Mouse (Mus musculus) mouse trophoblast stem cell (cell line): ENCODE results near the gene Dppa4.

Source experiments
- in situ Hi-C, 2 experiments: fragments of 300-500 bp; cut with MseI, MboI; formaldehyde crosslinking; loops; 2 replicates in 1 of 2; 3 replicates in 1 of 2; pipeline ENCODE4 v1.15.1; 2025

Gene Dppa4

DNA sequence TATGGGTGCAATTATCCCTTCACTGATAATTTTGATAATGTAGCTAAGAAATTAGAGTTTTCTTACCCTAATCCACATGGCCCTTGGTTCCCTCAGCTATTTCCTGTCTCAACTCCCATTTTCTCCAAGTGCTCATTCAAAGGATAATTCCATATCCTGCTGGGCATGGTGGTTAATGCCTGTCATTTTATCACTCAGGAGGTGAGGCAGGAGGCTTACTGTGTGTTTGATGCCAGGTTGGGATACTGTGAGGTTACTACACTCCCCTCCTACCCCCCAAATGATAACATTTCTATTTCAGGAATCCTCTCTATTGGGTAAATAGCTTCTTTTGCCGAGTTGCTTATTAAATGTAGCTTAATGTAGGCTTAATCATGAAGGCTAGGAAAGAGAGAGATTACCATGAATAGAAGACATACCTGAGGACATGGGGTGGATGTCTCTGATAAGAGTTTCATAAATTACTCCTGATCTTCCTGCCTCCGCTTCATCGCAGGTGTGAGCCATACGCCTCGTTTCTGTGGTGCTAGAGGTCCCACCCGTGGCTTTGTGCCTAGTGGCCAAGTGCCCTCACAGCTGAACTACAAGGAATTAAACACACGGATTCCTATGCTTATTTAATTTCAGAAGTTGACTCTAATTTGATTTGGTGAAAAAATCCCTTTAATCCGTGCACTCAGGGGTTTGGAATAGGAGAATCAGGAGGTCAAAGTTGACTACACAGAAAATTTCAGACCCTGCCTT is 40.2 kb downstream of the Dppa4 start:
- in situ Hi-C loops = no loop called here

DNA sequence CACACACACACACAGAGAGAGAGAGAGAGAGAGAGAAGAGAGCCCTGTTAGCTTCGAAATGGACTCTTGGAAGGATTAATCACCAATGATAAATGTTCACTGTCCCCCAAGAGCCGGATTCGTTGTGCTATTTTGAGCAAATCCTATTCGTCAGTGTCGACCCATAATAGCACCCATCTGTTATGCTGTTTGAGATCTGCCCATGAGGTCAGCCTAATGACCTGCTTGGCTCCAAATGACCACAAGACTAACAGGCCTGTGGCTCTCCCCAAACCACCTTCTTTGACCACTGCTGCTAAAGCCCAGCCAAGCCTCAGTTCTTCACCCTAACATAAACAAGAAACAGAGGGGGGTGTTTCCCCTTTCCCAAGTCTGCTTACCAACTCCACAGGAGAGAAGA is 43.4 kb downstream of the Dppa4 start:
- in situ Hi-C loops = no loop called here

DNA sequence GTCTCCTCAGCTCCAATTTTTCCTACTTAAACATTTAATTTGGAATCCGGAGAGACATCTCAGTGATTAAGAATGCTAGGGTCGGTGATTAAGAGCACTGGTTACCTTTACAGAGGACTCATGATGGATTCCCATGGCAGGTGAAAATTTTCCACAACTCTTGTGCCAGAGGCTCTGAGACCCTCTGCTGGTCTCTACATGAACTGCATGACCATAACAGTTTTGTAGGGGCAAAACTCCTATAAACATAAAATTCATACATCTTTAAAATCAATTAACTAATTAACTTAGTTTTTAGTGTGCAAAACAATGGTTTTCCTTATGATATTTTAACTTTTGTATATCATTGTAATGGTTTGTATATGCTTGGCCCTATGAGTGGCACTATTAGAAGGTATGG is 44.9 kb downstream of the Dppa4 start:
- in situ Hi-C loops = no loop called here

DNA sequence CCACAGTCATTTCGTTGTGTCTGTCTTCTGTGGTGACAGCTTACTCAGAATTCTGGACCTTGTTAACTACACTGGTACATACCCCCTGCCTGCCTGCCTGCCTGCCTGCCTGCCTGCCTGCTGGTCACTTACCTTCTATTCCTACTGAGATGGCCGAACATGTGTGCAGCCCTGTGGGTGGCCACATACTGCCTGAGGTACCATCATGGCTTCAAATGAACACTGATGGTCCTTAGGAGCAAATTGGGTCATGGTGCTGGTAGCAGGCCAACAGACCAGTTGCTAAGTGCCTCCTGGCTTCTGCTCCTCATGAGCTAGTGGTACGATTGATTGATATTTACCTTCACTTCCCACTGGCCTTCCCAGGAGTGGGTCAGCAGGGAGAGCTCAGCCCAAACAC is 48.3 kb downstream of the Dppa4 start:
- in situ Hi-C loops = no loop called here

DNA sequence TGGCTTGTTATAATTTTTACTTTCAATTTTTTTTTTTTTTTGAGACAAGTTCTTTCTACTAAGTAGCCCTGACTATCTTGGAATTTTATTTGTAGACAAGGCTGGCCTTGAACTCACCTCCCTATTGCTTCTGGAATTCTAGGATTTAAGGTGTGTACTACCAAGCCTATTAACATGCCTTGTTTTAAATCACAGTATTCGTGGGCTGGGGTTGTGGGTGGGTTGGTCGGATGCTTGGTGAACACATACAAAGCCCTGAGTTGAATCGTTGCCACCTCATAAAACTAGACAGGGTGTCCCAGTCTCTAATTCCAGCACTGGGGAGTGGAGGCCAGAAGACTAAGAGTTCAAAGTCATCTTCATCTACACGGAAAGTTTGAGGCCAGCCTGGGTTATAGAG is 51.8 kb downstream of the Dppa4 start:
- in situ Hi-C loops = no loop called here
